Mouse (Mus musculus): Measurements from ENCODE around the gene Ptges3.
A peak's percentile ranks its signal among the peaks of the same experiment; 100 is the strongest.
"Not testable (repeated sequence)": the region's sequence is repeated elsewhere in the genome, so short reads cannot be mapped to it uniquely, and the experiment has no call there.

Ptges3 gene

DNA sequence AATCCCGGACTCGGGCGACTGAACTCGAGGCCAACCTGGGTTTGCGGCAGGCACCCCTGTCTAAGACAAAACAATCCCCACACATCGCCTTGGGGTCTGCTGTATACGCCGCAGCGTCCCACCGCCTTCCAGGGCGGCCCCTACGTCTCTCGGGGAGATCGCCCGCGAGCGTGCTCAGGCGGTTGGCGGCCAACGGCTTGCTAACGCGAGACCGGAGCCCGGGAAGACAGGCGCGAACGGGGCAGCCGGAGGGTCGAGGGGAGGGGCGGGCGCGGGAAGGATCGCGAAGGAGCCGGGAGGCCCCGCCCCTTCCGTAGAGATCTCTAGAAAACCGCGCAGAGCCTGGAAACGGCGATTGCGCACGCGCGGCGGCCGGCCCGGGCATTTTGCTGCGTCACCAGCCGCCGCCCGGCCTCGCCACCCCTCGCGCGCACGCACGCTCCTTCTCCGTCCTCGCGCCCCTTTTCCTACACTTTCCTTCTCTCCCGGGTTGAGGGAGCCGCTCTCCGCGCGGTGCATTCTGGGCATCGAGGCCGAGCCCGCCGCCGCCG lies at the start of gene Ptges3:
Gene Ptges3 (plus strand): TSS at position 354 of the 551 bp plus-strand sequence.
- peak; percentile 93 to 96 for DNase-seq (ENCODE audit: low spot score in 2 of 2)

DNA sequence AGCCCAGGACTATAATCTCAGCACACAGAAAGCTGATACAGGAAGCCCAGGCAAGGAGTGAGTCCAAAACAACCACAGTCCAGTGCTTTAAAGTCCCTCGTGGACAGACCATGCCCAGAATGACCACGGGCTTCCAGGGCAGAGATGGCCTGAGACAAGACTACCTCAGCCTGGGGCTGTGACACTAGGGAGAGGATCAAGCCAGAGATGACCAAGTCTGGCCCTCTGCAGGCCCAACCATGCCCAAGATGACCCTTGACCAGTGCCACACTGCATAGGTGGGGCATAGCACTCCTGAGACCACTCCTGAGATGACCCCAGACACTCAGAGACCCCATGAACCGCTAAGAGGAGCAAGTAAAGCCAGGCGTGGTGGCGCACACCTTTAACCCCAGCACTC lies 49.0 kb upstream of the Ptges3 start:
- DNase-seq (ENCODE audit: low spot score in 2 of 2), result no peak

DNA sequence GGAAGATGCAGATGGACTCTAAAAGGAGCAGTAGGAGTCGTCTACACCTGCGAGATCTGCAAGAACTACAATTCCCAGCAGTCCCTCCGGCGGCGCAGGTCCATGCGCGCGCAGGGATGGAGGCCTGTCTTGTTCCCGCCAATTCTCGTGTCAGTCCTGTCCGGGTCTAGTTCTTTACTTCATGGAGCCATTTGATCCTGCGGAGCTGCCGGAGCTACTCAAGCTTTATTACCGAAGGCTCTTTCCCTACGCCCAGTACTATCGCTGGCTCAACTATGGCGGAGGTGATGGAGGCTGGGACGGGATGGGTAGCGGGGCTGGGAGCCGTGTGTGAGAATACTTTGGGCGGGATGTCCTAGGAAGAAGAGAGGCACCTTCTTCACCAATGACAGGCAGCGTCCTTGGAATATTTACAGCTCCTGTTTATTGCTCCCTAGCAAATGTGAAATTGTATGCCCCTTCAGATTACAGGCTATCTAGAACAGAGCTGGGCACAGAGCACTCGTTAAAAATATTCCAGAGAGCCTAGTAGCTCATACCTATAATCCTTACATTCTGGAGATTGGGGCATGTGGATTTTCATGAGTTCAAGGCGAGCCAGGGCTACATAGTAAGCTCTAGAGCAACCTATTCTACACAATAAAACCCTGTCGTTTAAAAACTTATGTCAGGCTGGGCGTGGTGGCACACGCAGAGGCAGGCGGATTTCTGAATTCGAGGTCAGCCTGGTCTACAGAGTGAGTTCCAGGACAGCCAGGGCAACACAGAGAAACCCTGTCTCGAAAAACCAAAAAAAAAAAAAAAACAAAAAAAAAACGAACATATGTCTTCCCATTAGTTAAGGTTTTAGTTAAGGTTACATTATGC lies 43.5 kb upstream of the Ptges3 start, which contains the start of gene Prim1:
Gene Prim1 (plus strand): TSS at position 101 of the 867 bp plus-strand sequence.
- peak; percentile 51 to 59 for DNase-seq (ENCODE audit: low spot score in 2 of 2)

DNA sequence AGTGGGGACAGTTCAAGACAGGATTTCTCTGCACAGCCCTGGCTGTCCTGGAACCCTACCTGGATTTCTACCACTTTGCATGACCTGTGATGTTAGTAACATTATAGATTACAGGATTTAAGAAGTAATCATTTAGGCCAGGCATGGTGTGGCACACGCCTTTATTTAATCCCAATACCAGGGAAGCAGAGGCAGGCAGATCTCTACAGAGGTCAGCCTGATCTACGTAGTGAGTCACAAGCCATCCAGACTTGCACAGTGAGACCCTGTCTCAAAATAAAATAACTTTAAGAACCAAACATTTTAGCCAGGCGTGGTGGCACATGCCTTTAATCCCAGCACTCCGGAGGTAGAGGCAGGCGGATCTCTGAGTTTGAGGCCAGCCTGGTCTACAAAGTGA lies 36.6 kb upstream of the Ptges3 start:
- DNase-seq (ENCODE audit: low spot score in 2 of 2), result no peak

DNA sequence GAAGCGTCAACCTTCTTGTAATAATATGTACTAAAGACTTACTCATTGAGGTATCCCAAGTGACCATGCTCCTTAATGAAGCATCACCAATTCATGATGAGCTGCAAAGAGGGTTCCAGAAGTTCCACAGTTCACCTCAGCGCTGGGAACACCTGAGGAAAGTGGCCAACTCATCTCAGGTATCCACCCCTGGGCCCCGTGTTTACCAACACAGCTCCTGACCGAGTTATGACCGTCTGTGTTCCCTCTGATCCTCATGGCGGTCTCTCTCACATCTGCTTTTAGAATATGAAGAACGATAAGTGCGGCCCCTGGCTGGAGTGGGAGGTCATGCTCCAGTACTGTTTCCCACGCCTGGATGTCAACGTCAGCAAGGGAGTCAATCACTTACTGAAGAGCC lies 35.3 kb upstream of the Ptges3 start:
- no peak for DNase-seq (ENCODE audit: low spot score in 2 of 2)

DNA sequence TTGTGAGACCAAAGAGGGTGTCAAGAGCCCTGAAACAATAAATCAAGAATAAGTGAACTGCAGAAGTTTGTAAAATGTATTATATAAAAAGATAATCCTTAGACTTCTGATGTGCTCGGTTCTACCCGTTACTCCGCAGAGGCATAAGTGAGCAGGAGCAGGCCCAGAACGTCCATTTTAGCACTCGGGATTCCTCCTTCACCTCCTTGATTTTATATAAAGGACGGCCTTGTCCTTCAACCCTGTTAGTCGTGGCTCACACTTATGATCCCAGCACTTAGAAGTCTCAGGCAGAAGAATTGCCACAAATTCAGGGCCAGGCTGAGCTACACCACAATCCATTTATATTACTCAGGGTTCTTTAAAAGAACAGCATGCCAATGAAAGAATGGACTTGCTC lies 28.8 kb upstream of the Ptges3 start:
- DNase-seq (ENCODE audit: low spot score in 2 of 2), result no peak

DNA sequence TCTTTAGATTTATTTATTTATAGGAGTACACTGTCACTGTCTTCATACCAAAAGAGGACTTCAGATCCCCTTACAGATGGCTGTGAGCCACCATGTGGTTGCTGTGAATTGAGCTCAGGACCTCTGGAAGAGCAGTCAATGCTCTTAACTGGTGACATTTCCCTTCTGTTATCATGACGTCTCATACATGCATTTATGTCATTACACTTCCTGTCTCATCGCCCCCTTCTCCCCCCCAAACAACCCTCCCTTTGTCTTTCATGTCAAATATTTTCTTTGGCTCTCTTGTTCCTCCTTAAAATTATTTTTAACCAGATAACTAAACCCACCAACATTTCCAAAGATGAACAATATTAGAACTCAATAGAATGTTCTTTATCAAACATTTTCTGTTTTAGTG lies 27.9 kb upstream of the Ptges3 start:
- DNase-seq (ENCODE audit: low spot score in 2 of 2), result no peak

DNA sequence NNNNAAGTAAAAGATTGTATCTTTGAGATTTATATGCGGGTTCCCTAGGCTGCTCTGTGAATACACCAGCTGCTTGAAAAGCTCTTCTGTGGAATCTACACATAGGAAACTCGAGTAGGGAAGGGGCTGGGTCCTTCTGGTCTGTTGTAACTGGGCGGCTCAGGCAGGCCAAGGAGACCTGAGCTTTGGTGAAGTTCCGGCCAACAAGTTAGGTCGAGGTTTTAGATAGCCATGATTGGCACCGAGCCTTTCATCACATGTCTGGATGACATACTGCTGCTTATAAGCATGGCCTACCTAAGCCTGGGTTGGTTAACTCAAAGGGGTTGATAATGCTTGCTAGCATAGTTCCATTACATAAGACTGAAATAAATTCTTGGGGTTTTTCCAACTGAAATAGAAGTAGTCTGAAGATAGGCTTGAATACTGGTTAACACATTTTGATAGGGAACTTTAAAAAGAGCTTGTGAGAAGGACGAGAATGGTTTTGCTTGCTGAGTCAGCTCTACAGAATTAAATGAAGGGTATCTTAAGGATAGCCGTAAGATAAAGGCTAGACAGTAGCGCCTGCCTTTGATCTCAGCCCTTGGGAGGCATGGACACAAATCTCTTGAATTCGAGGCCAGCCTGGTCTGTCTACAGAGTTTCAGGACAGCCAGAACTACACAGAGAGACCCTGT lies 21.9 kb upstream of the Ptges3 start:
- DNase-seq (ENCODE audit: low spot score in 2 of 2), result no peak

DNA sequence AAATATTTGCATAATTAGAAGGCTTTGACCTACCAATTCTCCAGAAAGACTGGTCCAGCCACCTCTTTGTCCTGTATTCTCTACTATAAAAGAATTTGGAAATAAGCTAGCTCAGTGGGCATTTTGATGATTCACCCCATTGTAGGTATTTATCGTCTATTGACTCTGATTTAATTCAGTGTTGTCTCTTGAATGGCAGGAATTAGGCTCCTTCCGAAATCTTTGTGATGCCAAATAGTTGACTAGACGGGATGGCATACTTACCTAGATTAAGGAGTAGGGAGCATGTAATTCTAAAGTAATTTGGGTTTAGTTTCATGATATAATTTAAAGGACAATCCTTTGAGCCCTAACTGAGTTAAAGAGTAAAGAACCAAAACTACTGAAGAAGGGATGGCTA lies 20.8 kb upstream of the Ptges3 start:
- DNase-seq (ENCODE audit: low spot score in 2 of 2), result no peak

DNA sequence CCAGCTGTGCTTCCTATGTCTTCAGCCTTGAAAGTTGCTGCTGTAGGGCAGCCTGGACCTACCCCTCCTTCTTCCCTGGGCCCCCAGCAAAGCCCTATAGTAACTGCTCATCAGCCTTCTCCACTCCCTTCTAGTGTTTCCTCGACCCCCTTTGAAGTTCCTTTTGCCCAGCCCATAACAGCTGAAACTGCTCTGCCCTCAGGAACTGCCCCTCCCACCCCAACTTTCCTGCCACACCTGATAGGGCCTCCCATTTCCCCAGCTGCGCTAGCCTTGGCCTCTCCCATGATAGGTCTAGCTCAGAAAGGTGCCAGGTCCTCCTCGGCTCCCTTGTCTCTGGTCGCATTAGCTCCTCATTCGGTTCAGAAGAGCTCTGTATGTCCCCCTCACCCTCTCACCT lies 19.6 kb upstream of the Ptges3 start:
- DNase-seq (ENCODE audit: low spot score in 2 of 2), result no peak

DNA sequence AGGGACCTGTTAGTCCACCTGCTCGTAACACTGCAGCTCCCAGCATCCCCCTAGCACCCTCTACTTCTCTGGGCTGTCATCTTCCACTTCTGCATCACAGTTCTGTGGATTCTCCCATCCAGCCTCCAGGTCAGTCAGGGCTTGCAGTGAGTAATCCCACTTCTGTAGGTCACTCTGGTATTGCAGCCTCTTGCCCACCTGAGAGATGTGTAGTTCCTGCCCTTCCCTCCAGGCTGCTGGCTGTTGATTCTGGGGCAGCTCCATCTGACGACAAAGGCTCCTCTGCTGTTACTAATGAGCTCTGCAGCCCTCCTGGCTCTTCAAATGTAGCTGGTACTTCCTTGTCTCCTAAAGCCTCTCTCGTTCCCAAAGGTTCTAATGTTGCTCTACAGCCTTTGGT lies 18.9 kb upstream of the Ptges3 start:
- DNase-seq (ENCODE audit: low spot score in 2 of 2), result no peak

DNA sequence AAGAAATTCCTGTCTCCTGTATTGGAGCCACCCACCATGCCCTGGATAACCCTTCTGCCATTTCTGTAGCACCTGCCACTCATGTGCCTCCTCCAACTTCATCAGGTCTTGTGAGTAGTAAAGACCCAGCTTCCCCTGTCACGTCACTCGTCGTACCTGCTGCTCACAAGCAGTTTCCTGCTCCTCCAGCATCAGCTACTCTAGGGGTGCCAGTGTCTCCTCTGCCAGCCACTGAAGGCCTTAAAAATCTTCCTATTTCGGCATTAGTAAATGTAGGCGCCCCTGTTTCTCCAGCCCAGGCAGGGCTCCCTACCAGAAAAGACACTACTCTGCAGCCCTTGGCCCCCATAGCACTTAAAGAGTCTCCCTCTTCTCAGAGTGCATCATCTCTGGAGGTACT lies 18.5 kb upstream of the Ptges3 start:
- no peak for DNase-seq (ENCODE audit: low spot score in 2 of 2)

DNA sequence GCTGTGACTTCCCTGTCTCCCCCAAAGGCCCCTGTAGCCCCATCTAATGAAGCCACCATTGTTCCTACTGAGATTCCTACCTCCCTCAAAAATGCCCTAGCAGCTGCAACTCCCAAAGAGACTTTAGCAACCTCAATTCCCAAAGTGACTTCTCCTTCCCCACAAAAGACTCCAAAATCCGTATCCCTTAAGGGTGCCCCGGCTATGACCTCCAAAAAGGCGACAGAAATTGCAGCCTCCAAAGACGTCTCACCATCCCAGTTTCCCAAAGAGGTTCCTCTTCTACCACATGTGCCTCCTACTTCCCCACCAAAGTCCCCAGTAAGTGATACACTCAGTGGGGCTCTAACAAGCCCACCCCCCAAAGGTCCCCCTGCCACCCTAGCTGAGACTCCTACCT lies 17.1 kb upstream of the Ptges3 start:
- no peak for DNase-seq (ENCODE audit: low spot score in 2 of 2)

DNA sequence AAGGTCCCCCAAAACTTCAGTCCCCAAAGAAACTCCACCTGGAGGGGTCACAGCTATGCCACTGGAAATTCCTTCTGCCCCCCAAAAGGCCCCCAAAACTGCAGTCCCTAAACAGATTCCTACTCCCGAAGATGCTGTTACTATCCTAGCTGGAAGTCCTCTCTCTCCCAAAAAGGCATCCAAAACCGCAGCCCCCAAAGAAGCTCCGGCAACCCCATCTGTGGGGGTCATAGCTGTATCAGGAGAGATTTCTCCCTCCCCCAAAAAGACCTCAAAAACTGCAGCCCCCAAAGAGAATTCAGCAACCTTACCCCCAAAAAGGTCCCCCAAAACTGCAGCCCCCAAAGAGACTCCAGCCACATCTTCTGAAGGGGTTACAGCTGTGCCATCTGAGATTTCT lies 16.3 kb upstream of the Ptges3 start:
- no peak for DNase-seq (ENCODE audit: low spot score in 2 of 2)

DNA sequence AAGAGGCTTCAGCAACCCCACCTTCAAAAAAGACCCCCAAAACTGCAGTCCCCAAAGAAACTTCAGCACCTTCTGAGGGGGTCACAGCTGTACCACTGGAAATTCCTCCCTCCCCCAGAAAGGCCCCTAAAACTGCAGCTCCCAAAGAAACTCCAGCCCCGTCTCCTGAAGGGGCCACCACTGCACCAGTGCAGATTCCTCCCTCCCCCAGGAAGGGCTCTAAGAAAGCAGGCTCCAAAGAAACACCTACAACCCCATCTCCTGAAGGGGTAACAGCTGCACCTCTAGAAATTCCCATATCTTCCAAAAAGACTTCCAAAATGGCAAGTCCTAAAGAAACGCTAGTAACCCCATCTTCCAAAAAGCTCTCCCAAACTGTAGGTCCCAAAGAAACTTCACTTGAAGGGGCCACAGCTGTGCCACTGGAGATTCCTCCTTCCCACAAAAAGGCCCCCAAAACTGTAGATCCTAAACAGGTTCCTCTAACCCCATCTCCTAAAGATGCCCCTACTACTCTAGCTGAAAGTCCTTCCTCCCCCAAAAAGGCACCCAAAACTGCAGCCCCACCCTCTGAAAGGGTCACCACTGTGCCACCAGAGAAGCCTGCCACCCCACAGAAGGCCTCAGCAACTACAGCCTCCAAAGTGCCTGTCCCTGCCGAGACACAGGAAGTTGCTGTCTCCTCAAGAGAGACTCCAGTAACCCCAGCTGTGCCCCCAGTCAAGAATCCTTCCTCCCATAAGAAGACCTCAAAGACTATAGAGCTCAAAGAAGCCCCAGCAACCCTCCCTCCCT lies 15.5 kb upstream of the Ptges3 start:
- DNase-seq (ENCODE audit: low spot score in 2 of 2), result no peak

DNA sequence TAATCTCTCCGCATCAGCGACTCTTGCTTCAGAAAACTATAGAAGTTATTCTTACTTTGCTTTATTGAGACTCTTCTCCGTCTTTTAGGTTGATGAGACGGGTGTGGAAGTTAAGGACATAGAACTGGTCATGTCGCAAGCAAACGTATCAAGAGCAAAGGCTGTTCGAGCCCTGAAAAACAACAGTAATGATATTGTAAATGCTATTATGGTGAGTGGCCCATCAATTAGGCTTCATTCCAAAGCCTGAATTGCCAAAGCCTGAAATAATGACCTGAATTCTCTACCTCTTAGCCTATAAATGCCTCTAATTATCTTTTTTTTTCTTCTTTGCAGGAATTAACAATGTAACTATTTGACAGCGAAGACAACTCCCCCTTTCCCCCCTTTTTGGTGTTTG lies 10.6 kb upstream of the Ptges3 start:
- DNase-seq (ENCODE audit: low spot score in 2 of 2), result no peak

DNA sequence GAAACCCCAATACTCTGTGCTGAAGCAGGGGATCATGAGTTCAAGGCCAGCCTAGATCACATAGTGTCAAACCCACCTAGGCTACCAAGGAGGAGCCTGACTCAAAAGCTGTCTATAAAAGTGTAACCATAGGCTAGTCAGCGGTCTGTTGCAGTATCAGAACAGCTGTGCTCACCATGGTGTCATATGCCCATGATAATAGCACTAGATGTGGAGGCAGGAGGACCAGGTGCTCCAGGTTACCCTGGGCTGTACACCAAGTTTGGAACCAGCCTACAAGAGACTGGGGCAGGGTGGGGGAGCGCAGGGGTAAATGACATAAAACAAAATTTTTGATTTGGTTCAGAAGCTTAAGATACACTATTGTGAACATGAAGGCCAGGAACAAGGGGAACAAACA lies 9.0 kb upstream of the Ptges3 start:
- DNase-seq (ENCODE audit: low spot score in 2 of 2), result no peak

DNA sequence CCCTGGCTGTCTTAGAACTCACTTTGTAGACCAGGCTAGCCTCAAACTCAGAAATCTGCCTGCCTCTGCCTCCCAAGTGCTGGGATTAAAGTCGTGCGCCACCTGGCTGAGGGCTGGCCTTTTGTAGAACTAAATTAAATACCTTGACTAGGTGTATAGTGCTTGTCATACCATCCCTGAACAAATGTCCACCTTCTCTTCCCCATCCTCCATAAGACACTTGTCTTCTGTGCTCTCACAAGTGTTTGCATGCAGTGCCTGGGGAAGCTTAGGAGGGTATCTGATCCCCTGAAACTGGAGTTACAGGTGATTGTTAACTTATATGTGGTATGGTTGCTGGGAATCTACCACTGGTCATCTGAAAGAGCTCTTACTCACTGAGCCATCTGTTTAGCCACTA lies 8.4 kb upstream of the Ptges3 start:
- no peak for DNase-seq (ENCODE audit: low spot score in 2 of 2)

DNA sequence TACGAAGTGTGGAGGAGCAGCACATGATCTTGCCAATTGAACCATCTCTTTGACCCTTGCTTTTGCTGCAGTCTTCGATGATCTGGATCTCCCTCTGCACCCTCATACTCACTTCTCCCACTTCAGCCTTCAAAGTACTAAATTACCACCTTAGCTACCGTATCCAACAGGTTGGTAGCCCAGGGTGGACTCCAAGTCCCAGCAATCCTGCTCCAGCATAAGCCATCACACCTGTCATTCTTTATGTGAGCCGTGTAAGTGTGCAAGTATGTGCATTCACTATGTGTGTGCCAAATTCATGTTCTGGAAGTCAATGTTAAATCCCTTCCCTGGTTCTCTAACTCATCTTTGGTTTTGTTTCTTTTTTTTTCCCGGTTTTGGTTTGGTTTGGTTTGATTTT lies 7.2 kb upstream of the Ptges3 start:
- DNase-seq (ENCODE audit: low spot score in 2 of 2), result no peak

DNA sequence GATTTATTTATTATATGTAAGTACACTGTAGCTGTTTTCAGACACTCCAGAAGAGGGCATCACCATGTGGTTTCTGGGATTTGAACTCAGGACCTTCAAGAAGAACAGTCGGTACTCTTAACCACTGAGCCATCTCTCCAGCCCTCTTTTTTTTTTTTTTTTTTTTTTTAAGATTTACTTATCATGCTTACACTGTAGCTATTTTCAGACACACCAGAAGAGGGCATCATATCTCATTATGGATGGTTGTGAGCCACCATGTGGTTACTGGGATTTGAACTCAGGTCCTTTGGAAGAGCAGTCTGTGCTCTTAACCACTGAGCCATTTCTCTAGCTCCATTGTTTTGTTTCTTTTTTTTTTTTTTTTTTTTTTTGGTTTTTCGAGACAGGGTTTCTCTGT lies 6.6 kb upstream of the Ptges3 start:
- DNase-seq (ENCODE audit: low spot score in 2 of 2), result not testable (repeated sequence)

DNA sequence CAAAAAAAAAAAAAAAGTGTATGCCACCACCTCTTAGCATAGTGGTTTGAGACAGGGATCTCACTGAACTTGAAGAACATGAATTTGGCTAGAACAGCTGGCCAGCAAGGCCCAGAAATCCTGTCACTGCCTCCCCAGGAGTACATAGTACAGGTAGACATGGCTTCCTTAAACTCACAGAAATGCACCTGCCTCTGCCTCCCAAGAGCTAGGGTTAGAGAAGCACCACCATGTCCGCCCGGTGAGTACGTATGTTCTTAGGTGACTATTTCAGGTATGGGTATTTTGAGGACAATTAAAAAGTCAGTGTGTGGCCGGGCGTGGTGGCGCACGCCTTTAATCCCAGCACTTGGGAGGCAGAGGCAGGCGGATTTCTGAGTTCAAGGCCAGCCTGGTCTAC lies 5.8 kb upstream of the Ptges3 start:
- no peak for DNase-seq (ENCODE audit: low spot score in 2 of 2)

DNA sequence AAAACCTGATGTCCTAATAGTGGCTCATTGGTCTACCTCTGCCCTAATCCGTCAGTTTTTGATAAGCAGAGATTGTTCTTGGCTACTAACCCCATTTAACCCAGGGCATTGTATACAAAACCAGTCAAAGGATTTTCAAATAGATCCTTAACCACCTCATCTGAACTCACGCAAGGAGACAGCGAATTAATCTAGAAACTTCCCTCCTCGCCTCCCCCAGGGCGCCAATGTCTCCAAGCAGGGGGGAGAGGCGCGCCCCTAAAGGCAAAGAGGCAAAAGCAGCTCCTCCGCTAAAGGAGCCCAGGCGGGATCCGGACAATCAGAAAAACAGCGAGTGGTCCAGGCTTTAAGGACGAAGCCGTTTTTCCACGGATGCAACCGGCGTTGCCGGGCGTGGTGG lies 570 bp upstream of the Ptges3 start:
- DNase-seq (ENCODE audit: low spot score in 2 of 2), result no peak

Measured in frontal cortex, postnatal 25 days (tissue).